Mouse (Mus musculus) right cerebral cortex, postnatal 10 days (tissue): Measurements from ENCODE around the gene Rraga.

Experiments
- DNase-seq, 2 experiments: peaks; one replicate each; pipeline ENCODE4 v3.0.0; 2021; ENCODE audit warnings: low spot score in 2 of 2

Gene Rraga

GRCm38 (mm10) chr4:86575283-86575983 lies at the start of gene Rraga:
Gene Rraga (plus strand): TSS chr4:86575668.
- DNase-seq: peak; percentile 98

GRCm38 (mm10) chr4:86527162-86528136 lies 48.0 kb upstream of the Rraga start:
- DNase-seq: no peak

- no peak for DNase-seq
Measured at GRCm38 (mm10) chr4:86529161-86529560, 46.3 kb upstream of the Rraga start.

- no peak for DNase-seq
Measured at GRCm38 (mm10) chr4:86533406-86534090, 41.9 kb upstream of the Rraga start.

- DNase-seq: no peak
Measured at GRCm38 (mm10) chr4:86534091-86534481, 41.4 kb upstream of the Rraga start.

GRCm38 (mm10) chr4:86537972-86538371 lies 37.5 kb upstream of the Rraga start:
- peak in 1 of 2 experiments; percentile 41 for DNase-seq

GRCm38 (mm10) chr4:86538936-86539335 lies 36.5 kb upstream of the Rraga start:
- DNase-seq: no peak

GRCm38 (mm10) chr4:86541573-86541972 lies 33.9 kb upstream of the Rraga start:
- DNase-seq: no peak

GRCm38 (mm10) chr4:86543999-86544398 lies 31.5 kb upstream of the Rraga start:
- no peak for DNase-seq

GRCm38 (mm10) chr4:86545615-86546014 lies 29.9 kb upstream of the Rraga start:
- no peak for DNase-seq

GRCm38 (mm10) chr4:86548332-86548731 lies 27.1 kb upstream of the Rraga start:
- no peak for DNase-seq

GRCm38 (mm10) chr4:86555035-86555707 lies 20.3 kb upstream of the Rraga start:
- DNase-seq: peak in 1 of 2 experiments; percentile 33

GRCm38 (mm10) chr4:86557371-86557770 lies 18.1 kb upstream of the Rraga start:
- no peak for DNase-seq

GRCm38 (mm10) chr4:86558228-86558627 lies 17.2 kb upstream of the Rraga start, which contains the start of gene Saxo1:
Gene Saxo1 (minus strand): TSS chr4:86558328.
- DNase-seq: no peak

- no peak for DNase-seq
Measured at GRCm38 (mm10) chr4:86559006-86559405, 16.5 kb upstream of the Rraga start.

GRCm38 (mm10) chr4:86561061-86561460 lies 14.4 kb upstream of the Rraga start:
- no peak for DNase-seq

GRCm38 (mm10) chr4:86574939-86575282 lies 557 bp upstream of the Rraga start:
- no peak for DNase-seq

GRCm38 (mm10) chr4:86576120-86576541 lies 663 bp downstream of the Rraga start:
- DNase-seq: peak; percentile 35 to 51

GRCm38 (mm10) chr4:86576630-86577225 lies 1.3 kb downstream of the Rraga start:
- DNase-seq: no peak

- DNase-seq: no peak
Measured at GRCm38 (mm10) chr4:86580056-86580455, 4.6 kb downstream of the Rraga start.

GRCm38 (mm10) chr4:86580591-86580990 lies 5.1 kb downstream of the Rraga start:
- DNase-seq: no peak
